Mouse (Mus musculus) cerebellum, adult 11 months (tissue): ENCODE data around the gene Wfdc21.

Experiments used
- DNase-seq: peaks from one replicate; pipeline ENCODE4 v3.0.0; 2022

Gene Wfdc21

DNA sequence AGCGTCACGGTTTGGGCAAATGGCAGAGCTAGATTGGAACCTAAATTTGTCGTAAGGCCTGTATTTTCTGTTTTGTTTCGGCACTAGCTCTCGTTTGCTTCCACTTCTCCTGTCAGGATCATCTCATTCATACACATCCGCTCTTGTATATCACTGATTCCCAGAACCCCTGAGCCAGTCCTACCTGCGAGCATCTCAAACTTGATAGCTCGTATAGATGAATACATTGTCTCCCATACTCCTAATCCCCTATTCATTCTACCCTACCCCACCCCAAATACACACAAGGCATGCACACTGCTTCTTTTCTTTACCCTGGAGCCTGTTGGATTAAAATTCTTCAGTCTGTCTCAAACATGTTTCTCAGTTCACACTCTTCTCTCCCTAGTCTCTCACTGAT, 7.5 kb downstream of the Wfdc21 start:
- DNase-seq, result no peak

DNA sequence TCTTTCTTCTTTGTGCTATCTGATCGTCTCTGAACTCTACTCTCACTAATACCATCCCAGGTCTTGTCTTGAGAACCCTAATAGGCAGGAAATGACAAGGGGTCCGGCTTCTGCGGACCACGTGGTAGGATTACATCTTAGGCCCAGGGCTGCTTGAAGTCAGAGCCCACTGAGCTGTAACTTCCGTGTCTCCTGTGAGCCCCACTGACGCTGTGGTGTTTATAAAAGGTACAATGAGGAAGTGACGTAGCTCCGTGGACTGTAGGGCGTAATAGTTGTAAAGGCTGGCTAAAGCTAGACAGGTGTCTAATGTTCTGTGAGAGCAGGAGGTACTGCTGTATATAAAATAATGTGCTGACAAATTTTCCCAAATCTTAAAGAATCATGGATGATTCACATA, 20.6 kb downstream of the Wfdc21 start:
- DNase-seq, result no peak

DNA sequence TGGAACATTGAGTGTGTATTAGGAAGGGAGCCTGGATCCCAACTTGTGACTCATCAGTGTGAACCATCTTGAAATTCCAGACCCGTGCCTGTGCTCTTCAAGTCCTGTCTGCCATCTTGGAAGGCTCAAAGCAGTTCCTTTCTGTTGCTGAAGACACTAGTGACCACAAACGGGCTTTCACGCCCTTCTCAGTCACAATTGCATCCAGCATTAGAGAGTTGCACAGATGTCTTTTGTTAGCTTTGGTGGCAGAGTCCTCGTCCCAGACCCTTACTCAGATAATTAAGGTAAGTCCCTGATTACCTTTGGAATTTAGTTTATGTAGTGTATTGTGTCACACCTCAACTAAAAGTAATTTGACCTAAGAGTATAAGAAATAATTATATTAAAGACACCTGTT, 22.2 kb downstream of the Wfdc21 start:
- DNase-seq, result no peak

DNA sequence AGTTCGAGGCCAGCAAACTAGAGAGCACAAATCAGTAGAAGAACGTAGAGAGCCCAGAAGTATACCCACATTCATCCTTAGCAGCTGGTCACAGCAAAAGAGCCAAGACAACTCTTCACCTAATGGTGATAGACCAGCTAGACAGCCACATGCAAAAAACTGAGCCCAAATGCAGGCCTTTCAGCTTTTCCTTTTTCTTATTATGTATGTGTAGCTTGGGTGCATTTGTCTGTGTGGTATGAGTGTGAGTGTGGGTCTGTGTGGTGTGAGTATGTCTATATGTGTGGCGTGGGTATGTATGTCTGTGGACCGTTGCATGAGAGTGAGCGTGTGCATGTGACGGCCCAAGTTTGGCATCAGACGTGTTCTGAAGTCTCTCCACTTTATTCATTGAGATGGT, 24.3 kb downstream of the Wfdc21 start:
- no peak for DNase-seq

DNA sequence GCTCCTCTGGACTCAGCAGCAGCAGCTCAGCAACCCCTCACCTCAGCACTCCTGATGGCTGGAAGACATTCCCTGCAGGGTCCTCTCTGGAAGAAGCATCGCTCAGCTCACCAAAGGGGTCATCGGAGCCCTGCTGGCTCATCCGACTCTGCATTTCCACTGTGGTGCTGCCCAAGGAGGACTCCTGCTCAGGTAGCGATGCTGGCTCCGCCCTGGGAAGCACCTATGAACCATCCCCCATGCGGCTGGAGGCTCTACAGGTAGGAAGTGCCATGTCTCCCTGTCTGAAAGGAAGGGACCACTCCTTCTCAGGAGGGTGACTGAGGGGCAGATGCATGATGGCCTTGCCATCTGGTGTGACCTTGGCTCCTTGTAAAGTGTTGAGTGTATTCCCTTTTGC, 25.6 kb downstream of the Wfdc21 start:
- DNase-seq, result no peak

DNA sequence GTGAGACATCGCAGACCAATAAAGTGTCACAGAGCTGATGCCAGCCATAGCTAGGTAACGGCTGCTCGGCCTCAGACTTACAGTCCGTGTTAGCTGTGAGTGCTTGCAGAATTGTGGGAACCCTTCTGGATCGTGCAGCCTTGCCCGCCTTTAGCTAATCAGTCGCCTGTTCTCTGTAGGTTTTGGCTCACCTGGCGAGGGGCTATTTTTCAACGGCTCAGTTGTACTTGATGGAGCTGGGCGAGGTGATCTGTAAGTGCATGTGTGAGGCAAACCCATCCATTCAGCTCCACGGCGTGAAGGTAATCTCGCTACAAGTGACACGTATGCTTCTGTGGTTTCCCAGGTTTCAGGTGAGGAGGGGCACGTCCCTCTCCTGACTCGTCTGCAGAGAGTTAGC, 27.0 kb downstream of the Wfdc21 start:
- no peak for DNase-seq

DNA sequence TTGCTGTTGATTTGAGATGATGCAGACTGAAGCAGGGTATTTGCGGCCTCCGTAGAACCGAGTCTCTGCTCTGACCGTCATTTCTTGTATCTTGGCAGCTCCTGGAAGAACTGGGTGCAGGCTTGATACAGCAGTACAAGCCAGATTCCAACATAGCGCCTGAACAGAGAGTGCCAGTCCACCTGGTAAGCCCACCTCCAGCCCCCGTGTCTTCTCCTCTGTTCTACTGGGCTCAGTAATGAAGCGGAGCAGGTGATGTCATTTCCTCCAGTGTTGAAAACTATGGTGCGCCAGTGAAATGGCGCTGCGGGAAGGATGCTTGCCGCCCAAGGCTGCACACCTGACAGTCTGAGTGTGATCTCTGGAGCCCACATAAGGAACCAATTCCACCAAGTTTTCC, 27.6 kb downstream of the Wfdc21 start:
- no peak for DNase-seq

DNA sequence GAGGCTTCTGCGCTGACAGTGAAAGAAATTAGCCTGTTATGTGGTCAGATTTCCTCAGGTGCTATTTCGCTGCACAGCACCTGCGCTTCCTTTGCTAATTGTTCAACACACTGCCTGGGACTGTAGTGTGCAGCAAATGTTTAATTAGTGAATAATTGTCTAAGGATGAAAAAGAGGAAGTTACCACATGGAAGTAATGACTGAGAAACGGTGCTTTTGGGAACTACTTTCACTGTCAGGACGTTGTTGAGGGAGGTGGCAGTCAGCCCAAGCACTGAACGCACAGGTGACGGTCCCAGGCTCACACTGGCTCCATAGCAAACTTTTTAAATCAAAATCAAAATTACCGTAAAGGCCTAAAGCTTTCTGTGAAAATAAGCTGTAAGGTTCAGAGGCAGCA, 30.1 kb downstream of the Wfdc21 start:
- DNase-seq, result no peak

DNA sequence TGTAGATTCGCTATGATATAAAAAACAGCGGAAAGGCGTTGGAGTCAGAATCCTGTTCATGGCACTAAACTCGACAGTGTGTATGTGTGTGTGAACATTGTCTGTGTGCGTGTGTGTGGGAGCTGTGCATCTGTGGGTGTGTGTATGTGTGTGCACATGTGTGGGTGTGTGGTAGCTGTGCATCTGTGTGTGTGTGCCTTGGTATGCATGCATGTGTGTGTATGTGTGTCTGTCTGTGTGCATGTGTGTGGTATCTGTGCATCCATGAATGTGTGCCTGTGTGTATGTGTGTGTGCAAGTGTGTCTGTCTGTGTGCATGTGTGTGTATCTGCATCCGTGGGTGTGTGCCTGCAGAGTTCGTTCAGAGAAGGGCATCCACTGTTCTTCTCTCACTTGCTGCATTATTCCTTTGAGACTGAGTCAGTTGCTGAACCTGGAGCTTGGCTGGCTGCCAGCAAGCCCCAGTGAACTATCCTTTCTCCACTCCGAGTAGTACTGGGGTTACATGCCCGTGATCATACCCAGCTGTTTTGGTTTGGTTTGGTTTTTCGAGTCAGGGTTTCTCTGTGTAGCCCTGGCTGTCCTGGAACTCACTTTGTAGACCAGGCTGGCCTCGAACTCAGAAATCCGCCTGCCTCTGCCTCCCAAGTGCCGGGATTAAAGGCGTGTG, 37.3 kb downstream of the Wfdc21 start:
- DNase-seq, result no peak

DNA sequence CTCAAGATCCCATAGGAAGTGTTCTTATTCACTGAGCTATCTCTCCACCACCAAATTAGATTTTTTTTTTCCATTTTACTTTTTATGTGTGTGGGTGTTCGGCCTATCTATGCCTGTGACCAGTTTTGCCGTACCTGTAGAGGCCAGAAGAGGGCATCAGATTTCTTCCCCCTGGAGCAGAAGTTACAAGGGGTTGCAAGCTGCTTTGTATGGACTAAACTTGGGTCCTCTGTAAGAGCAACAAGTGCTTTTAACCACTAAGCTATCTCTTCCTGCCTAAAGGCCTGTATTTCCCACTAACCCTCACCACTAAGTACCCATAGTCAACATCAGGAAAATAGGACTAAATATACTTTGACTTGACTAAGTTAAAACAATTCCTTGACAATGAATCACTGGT, 37.9 kb downstream of the Wfdc21 start:
- DNase-seq, result no peak

DNA sequence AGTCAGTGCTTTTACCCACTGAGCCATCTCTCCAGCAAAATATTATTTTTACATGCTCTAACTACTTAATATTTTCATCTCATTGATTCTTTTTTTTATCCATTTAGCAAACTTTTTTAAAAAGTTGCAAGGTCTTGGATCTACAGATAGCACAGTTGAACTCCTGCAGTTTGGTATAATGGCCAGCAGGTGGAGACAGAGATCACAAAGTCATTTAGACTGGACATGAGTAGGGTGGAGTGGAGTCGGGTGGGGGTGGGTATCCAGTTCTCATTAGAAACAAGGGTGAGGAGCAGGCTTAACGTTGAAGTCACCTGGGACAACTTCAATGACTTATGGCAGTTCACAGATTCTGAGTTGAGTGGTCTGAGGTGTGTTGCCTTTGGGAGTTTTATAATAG, 38.6 kb downstream of the Wfdc21 start:
- peak; percentile 22 for DNase-seq

DNA sequence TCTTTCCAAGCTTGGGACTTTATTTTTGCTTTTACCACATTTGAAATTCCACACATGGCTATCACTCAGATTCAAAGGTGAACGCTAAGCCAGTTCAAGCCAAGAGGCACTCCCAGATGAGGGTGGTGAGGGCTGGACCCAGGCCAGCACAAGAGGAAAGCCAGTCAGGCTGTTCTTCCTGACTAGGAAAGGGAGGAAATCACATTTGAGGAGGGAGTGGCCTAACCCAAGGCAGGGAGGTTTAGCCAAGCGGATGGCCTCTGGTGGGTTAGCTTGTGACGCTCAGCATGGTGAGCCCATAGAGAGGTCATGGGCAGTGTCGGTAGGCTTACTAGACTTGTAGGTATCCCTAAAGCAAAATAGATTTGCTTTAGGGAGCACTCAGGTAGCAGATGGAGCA, 40.1 kb downstream of the Wfdc21 start:
- no peak for DNase-seq

DNA sequence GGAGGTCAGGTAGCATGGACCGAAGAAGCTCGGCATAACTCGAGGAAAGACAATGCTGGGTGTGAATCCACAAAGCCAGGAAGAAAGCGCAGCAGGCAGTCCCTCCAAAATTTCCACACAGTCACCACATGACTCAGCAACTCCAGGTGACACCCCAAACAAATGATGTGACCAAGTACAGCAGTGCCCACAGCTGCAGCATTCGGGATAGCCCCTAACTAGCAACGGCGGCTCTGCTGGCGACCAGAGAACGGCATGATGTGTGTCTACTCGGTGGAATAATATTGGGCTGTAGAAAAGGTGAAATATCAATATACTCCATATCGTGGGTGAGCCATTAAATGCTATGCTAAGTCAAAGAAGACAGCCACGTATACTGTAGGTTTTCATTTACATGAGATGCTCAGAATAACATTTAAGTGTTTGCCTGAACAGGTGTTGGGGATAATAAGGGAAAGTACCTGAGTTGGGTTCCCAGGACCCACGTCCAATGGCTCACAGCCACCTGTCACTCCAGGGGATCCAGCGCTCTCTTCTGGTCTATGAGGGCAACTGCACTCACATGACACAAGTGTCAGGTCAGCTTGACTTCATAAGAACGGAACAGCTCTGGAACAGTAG, 40.8 kb downstream of the Wfdc21 start:
- DNase-seq, result no peak

DNA sequence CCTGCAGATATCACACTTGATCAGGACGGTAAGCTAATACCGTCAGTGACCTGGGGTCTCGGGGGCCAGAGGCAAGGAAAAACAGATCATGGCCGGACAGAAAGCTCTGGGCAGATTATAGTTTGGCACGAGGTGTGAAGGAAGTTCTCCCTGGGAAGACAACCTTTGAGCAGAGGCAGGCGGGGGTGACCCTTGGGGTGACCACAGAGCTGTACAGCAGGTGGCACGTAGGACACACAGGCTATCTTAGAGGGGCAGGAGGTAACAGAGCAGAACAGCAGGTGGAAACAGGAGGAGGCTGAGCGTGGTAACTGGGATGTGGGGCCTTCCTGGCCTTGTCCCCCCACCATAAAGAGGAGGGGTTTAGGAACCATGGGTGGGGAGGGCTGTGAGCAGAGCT, 41.6 kb downstream of the Wfdc21 start:
- no peak for DNase-seq

DNA sequence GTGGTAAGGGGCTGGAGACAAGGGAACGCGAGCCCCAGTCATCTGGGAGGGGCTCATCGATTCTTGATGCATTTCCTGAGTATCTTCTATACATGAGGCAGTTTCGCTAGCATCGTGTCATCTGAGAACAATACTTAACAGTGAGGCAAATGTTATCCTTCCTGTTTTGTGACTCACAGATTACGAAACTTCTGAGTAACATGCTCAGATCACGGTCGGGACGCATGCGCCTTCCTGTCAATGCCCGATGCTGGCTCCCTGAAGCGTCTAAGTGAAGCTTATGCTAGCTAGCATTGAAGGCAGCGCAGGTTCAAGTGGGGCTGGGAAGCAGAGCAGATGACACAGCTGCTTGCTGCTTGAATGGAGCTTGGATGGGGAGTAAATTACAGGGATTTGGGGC, 42.5 kb downstream of the Wfdc21 start:
- DNase-seq, result no peak

DNA sequence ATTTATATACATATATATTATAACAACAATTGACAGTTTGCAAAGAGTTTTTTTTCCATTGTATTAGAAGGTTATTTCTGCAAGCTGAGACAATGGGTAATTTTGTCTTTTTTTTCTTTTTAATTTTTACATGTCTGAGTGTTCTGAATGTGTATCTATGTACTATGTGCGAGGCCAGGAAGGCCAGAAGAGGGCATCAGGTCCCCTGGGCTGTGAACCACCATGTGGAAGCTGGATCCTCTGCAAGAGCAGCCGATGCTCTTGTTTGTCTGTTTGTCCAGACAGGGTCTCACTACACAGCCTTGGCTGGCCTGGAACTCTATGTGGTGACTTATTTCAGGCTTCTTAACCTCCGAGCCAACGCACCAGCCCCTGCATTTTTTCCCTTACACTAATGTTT, 44.4 kb downstream of the Wfdc21 start:
- no peak for DNase-seq

DNA sequence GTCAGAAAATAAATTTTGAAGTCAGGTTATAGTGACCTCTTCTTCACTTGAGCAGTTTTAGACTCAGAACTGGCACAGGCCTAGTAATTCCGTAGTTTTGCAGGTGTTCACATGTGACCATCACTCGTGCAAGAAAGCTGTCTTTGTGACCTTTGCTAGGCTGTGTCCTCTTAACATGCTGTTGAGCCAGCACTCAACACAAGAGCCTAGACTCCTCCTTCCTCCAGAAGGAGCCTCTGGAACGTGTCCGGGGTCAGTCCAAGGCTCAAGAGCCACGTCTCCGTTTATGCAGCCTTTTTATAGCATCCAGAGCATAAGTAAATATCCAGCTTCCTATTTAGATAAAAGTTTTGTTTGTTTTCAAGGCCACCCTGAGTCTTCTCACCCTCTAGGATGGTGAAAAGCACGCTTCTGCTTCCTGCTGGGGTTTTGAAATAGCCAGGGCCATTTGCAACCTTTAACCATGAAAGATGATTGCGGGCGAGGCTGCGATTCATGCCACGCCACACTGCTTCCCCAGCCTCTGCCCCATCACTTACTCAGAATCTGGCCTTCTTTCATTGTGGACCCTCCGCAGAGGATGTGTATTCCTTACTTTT, 45.7 kb downstream of the Wfdc21 start:
- no peak for DNase-seq

DNA sequence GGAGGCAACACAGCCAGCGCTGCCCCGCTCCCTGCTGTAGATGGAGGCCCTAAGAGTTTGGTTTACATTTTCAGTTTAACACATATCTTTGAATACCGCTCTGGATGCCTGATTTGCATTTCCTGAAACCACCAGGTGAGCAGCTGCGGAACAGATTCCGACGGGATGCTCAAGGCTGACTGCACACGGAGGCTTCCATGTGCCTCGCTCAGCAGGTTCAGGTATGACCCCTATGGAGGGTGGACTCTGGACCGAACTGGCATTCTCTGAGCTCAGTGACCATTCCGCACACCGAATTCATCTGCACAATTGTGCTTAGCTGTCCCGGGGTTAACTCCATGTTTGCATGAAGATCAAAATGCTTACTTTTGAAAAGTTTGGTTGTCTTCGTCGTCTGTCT, 46.5 kb downstream of the Wfdc21 start:
- no peak for DNase-seq

DNA sequence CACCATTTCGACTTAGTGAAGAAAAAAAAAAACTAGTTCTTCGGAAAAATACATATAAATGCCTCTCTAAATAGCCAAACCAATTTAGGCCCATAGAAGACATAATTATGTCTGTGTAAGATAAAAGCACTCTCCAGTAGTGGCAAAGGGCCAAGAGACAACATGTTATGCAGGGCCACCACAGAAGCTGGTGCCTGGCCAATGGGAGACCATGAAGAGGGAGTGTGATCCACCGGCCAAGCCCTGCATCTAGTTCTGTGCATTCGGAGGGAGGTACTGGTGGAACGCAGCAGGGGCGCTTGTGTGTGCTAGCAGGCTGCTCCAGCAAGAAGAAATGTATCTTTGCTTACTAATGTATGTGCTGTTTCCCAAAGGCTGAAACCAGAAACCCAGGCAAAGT, 49.4 kb downstream of the Wfdc21 start:
- no peak for DNase-seq

DNA sequence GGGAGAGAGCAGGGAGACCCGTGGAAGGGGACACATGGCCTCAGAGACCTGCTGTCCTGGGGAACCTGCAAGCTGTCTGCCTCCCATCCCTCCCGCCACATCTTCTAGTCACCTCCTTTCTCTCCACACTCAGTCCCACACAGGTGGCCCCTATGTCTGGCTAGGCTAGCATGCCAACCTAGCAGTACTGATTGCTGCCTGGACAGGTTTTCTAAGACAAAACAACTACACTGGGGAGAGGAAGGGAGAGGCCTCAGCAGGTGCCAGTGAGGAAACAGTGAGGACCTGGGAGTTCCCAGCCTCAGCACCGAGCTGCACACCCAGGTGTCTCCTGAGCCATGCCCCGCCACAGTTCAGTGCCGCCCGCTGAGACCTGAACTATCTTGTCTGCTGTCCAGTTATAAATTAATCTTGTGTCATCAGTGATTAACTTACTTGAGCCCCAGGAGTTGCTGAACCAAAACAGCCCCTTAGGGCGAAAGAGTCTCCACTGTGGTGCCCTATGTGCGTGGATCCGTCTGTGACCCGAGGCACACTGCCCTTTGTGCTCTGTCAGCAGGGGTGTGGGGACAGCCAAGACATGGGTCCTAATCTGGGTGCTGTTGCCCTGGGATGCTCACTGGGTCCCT, 50.4 kb downstream of the Wfdc21 start:
- DNase-seq, result no peak

DNA sequence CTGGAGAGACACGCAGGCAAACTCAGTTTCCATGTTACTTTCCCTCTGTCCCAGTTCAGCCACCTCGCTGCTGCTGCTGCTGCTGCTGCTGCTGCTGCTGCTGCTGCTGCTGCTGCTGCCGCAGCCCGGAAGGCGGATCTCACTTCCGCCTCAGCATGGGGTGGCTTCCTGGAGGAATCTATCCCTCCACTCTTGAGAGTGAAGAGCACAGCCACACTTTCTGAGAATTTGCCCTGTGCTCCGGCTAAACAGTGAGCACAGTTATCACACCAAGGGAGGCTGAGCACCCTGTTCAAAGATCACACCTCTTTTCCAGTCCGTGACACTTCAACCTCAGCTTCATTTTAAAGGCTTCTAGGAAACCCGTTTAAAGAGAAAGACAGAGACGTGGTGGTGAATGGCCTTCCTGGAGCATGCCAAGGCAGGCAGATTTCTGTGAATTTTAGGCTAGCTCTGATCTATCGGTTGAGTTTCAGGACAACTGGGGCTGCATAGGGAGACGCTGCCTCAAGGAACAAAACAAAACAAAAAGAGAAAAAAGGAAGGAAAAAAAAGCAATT, 53.2 kb downstream of the Wfdc21 start:
- no peak for DNase-seq

DNA sequence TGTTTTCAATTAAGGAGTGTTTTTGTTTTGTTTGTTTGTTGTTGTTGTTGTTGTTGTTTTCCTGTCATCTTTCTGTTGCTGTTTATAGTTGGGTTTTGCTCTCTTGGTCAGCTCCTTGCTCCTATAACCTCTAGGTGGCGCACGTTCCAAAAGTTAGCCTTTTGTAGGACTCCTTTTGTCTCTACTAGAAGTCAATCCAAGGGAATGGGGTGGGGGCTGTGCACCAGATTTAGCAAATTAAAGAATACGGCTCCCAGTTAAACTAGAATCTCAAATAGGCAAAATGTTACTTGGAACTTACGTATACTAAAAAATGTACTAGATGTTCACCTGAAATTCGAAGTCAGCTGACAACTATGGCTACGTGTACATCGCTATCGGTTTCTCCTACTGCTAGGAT, 55.4 kb downstream of the Wfdc21 start:
- no peak for DNase-seq
